Mouse (Mus musculus) kidney, embryonic 16.5 days (tissue): ENCODE data around the gene Gcnt1. TPM values are rescaled to one million over a fixed set of nuclear protein-coding genes. Genes with fewer than 3 reads are reported as not detected.

ENCODE experiments used
- ATAC-seq: fragments of 200-750 bp; cut with Nextera tagmentation; 2 replicates; pipeline ENCODE4 v1.8.0; 2017; ENCODE audit warnings: moderate TSS enrichment; ENCODE audit not compliant: low FRiP score, low TSS enrichment
- H3K27ac ChIP-seq: fragments of 300-500 bp; sonication (generic); 2 replicates; pipeline ENCODE4 v1.5.1; 2014; ENCODE audit warnings: low read length
- H3K27me3 ChIP-seq: fragments of 300-500 bp; sonication (generic); 2 replicates; pipeline ENCODE4 v1.6.1; 2014; ENCODE audit warnings: low read length, control low read depth, mixed read lengths; ENCODE audit not compliant: insufficient read depth
- H3K36me3 ChIP-seq: fragments of 300-500 bp; sonication (generic); 2 replicates; pipeline ENCODE4 v1.6.1; 2014; ENCODE audit warnings: low read length, control low read depth, mixed read lengths; ENCODE audit not compliant: insufficient read depth
- H3K4me1 ChIP-seq: fragments of 300-500 bp; sonication (generic); 2 replicates; pipeline ENCODE4 v1.6.1; 2014; ENCODE audit warnings: low read length, control low read depth, mixed read lengths; ENCODE audit not compliant: insufficient read depth
- H3K4me2 ChIP-seq: fragments of 300-500 bp; sonication (generic); replicated peaks from 2 replicates; pipeline ENCODE4 v1.6.1; 2014; ENCODE audit warnings: low read depth, low read length
- H3K4me3 ChIP-seq: fragments of 300-500 bp; sonication (generic); 2 replicates; pipeline ENCODE4 v1.5.1; 2014; ENCODE audit warnings: mild to moderate bottlenecking, low read length
- H3K9ac ChIP-seq: fragments of 300-500 bp; sonication (generic); replicated peaks from 2 replicates; pipeline ENCODE4 v1.6.1; 2014; ENCODE audit warnings: low read length
- H3K9me3 ChIP-seq: fragments of 300-500 bp; sonication (generic); 2 replicates; pipeline ENCODE4 v1.6.1; 2016; ENCODE audit warnings: low read length, control low read depth
- WGBS: fragments of 180-500 bp; shearing (Covaris S2); extraction: QIAGEN DNeasy Blood & Tissue Kit; methylation state at CpG from one replicate; pipeline ENCODE4 v1.1.7; 2014; 5-methylcytosine and 5-hydroxymethylcytosine counted together
- polyA plus RNA-seq: library from polyadenylated mRNA; unstranded; fragments of >200 nt; fragmentation: Nextera tagmentation; extraction: Ambion mirVana; gene quantifications from 2 replicates; pipeline ENCODE4 v1.2.1, GENCODE M21; 2015

Gene Gcnt1
- polyA plus RNA-seq, 1 experiment from 2014 or later = 42.4 TPM

DNA sequence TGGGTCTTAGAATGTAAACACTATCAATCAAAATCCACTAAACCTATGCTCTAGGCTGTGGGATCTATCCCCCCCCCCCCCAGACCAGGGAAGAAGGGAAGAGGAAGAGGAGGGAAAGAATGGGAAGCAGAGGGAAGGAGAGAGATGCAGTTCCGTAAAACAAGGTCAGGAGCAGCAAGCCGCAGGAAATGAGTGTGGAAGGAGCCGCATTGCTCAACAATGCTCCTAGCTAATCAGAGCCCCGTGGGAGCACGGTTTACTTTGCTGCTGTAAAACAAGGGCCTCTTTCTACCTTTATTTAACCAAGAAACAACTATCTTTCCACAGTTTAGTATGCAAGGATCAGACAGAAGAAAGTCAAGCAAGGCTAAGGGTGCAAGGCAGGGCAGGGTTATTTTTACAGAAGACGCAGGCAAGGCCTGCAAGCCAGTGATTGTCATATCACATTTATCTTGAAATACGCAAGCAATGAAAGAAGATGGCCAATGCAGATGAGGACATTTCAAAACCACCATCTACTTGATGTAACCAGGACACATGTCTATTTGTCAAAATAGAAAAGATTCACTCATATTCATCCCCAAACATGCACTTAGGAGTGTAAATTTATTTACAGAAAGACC lies 35.5 kb downstream of the Gcnt1 start:
- peak; percentile 7; the same call in 1 of the 2 replicates for ATAC-seq
- H3K27ac ChIP-seq = no peak overlapping the region
- H3K9ac ChIP-seq = no peak overlapping the region
- no peaks in the 10 kb centered on the region for H3K36me3 ChIP-seq
- H3K4me2 ChIP-seq = 0 out of 2 replicates have a peak overlapping the region, but pooled peaks have one; percentile 20
- 0 out of 2 replicates have a peak, but pooled peaks cover 13% of the 10 kb centered on the region for H3K4me1 ChIP-seq
- H3K27me3 ChIP-seq = no peaks in the 10 kb centered on the region
- no peaks in the 10 kb centered on the region for H3K9me3 ChIP-seq
- no peak overlapping the region for H3K4me3 ChIP-seq
- WGBS = 31% methylated on average over 7 of the region's 7 CpGs

DNA sequence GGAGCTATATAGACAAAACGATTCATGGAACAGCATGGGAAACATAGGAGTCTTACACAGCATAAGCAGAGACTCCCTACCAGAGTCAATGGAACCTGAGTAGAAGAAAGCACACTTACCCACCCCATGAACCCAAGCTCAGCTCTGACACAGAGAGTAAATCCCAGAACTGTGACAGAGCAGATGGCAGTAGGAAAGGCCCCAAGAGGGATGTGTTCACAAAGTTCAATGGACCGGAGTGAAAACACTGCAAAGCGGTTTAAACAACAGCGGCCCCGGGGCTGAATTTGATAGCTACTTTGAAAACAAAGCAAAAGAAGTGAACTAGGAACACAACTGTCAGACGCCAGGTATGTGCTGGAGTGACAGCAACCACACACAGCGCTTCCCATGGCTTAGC lies 36.0 kb downstream of the Gcnt1 start:
- Histone ChIP-seq H3K36me3 (no peaks in the 10 kb centered on the region), H3K27ac (no peak overlapping the region), H3K4me1 (0 out of 2 replicates have a peak, but pooled peaks cover 13% of the 10 kb centered on the region), H3K9me3 (no peaks in the 10 kb centered on the region), H3K4me3 (no peak overlapping the region), H3K4me2 (0 out of 2 replicates have a peak overlapping the region, but pooled peaks have one; percentile 20), H3K9ac (no peak overlapping the region), H3K27me3 (no peaks in the 10 kb centered on the region)
- peak; percentile 44; the same call in 1 of the 2 replicates for ATAC-seq
- WGBS = 29% methylated on average over 7 of the region's 7 CpGs

DNA sequence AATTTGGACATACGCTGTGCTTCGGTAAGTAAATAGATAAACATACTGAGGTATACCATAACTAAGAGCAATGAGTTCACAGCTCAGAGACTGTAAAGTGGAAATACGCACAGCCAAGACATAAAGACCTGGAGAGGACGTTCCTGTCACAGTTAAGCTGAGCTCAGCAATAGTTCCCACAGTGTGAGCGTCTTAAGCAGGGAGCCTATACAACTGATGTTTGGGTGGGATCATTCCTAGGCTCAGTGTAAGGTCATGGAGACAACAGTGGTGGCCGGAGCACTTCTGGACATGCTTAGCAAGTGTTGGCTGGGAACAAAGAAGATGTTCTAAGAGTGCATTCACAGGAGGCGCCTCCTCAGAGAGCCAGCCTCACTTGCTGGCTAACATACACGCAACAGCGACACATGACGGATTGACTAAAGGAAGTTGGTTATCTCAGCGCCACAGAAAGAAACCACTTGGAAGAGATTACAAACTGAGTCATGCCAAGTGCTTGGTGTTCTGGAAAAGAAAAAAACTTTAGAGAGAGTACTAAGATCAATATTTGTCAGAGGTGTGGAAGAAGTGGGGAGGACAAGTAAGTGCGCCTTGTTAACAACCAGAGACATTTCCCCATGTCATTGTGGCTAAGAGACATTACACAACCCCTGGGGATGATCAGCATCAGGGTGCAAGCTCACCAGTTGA lies 37.9 kb downstream of the Gcnt1 start:
- Histone ChIP-seq H3K9ac (no peak overlapping the region), H3K36me3 (no peaks in the 10 kb centered on the region), H3K4me2 (no peak overlapping the region), H3K4me1 (0 out of 2 replicates have a peak, but pooled peaks cover 13% of the 10 kb centered on the region), H3K27me3 (no peaks in the 10 kb centered on the region), H3K9me3 (no peaks in the 10 kb centered on the region), H3K27ac (no peak overlapping the region), H3K4me3 (no peak overlapping the region)
- ATAC-seq = no peak
- WGBS = 89% methylated on average over 12 of the region's 12 CpGs

DNA sequence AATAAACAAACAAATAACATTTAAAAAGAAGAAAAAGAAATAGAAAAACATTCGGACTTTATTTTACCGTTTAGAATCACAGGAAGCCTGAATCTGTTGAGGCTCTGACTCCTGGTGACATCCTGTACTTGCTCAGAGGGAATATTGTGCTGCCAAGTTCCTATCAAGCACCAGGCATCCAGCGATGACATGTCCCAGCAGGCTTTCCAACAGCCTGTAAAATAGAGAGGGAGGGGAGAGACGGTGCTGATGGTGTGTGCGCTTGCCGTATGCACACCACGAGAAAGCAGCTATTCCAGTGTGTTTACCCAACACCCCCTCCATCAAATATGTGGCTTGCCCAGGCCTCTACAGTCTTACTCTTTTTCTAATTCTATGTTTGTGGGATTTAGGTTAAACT lies 39.6 kb downstream of the Gcnt1 start:
- 60% methylated on average over 7 of the region's 7 CpGs for WGBS
- Histone ChIP-seq H3K4me1 (0 out of 2 replicates have a peak, but pooled peaks cover 13% of the 10 kb centered on the region), H3K36me3 (no peaks in the 10 kb centered on the region), H3K4me2 (no peak overlapping the region), H3K4me3 (no peak overlapping the region), H3K9me3 (no peaks in the 10 kb centered on the region), H3K27me3 (no peaks in the 10 kb centered on the region), H3K27ac (no peak overlapping the region), H3K9ac (no peak overlapping the region)
- ATAC-seq = peak; percentile 76; the same call in 1 of the 2 replicates

DNA sequence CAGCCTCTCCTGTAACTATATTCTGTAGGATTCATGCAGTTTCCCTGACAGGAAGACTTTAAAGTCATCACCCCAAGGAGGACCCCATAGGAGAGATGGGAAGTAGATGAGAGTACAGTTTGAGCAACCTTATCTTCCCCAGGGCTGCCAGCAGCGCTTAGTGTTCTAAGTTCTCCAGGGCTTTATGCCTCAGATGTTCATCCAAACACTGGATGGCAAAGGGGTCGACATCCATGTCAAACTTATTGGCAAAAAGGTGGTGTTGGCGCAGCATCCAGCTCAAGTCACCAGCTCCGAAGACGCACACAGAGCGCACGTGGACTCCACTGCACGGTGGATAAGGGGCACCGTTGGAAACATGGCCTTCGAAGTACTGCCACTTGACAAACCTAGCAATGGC lies 43.7 kb downstream of the Gcnt1 start:
- Histone ChIP-seq H3K36me3 (no peaks in the 10 kb centered on the region), H3K9ac (no peak overlapping the region)
- 95% methylated on average over 10 of the region's 10 CpGs for WGBS

DNA sequence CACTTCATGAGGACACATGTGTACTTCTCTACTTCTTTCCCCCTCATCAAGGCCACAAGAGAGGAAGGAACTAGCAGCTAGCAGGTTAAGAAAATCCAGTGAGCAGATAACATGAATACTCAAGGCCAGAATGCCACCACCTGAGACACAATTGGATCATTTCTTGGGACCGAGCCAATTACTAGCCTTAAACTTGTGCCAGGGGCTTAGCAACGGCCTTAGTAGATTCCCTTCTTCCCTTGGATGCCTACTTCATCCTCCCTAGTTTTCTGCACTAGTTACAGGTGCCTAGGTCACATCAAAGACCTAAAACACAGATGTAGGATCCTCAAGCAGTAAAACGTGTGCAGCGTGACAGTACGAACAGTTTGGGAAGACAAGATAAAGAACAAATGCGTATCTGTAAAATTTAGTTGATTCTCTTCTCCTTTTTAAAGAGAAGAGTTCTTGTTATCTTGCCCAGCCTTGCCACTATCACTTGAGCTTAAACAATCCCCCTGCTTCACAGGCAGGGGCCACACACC lies 44.7 kb downstream of the Gcnt1 start:
- ATAC-seq = no peak
- Histone ChIP-seq H3K9me3 (no peaks in the 10 kb centered on the region), H3K4me3 (no peak overlapping the region), H3K4me2 (no peak overlapping the region), H3K36me3 (no peaks in the 10 kb centered on the region), H3K27ac (no peak overlapping the region), H3K27me3 (no peaks in the 10 kb centered on the region), H3K4me1 (no peaks in the 10 kb centered on the region), H3K9ac (no peak overlapping the region)
- 87% methylated on average over 6 of the region's 6 CpGs for WGBS

More for the DNA sequence above, 43.7 kb downstream of the Gcnt1 start:
- H3K27ac ChIP-seq = no peak overlapping the region
- H3K4me3 ChIP-seq = no peak overlapping the region
- no peak overlapping the region for H3K4me2 ChIP-seq
- no peaks in the 10 kb centered on the region for H3K27me3 ChIP-seq
- ATAC-seq = no peak
- no peaks in the 10 kb centered on the region for H3K9me3 ChIP-seq
- no peaks in the 10 kb centered on the region for H3K4me1 ChIP-seq

DNA sequence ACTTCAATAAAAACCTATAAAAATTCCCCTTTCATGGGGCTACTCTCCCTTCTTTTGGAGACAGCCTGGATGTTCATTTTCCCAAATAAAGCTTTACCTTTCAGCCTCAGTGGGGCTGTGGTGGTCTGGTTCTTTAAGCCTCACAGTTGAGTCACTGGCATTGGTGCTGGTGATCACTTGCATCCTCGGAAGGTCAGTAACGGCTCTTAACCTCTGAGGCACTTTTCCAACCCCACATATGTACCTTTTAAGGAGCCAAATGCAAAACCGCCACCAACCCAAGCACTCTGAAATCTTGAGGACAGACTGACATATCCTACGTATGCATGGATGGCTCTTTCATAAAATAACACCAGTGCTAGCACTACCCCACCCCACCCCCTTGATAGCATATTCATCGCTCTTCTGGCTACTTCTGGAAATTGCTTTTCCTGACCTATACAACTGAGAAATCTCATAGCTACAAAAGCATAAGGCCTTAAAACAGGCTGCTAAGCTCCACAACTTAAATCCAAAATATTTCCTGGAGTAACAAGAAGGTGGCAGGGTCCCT lies 48.9 kb downstream of the Gcnt1 start:
- H3K27ac ChIP-seq = no peak overlapping the region
- no peaks in the 10 kb centered on the region for H3K9me3 ChIP-seq
- no peak overlapping the region for H3K4me3 ChIP-seq
- WGBS = 81% methylated on average over 5 of the region's 5 CpGs
- H3K4me2 ChIP-seq = no peak overlapping the region
- H3K27me3 ChIP-seq = no peaks in the 10 kb centered on the region
- no peak for ATAC-seq
- no peaks in the 10 kb centered on the region for H3K36me3 ChIP-seq
- H3K9ac ChIP-seq = no peak overlapping the region
- peaks cover under 1% of the 10 kb centered on the region; the same call in 1 of the 2 replicates for H3K4me1 ChIP-seq

DNA sequence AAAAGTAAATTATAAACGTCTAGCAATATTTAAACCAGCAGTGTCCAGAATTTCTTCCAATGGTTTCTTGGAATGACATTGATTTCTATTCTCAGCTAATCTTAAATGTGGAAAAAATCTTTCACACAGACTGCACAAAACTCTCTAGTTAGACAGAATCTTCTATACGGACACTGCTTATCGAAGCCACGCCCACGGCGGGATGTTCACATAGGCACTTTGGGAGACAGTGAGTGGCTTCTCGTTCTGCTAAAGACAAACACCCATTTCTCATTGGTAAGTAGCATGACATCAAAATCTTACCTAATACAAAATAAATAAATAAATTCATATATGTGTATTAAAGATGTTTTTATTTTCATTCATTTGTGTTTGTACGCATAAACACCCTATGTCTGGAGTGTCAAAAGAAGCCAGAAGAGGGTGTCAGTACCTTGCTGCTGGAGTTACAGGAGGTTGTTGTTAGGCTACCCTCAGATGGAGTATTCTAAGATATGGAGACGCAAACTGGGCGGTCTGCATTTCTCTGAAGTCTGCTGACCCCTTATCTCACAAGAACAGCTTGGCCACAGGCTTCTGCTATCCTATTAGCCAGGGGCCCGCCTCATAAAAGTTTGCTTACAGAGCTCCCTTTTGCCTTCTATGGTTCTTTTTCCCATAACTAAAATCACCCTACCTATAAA lies 49.5 kb downstream of the Gcnt1 start:
- Histone ChIP-seq H3K4me2 (no peak overlapping the region), H3K27ac (no peak overlapping the region), H3K9me3 (no peaks in the 10 kb centered on the region), H3K4me3 (no peak overlapping the region), H3K4me1 (peaks cover 4% of the 10 kb centered on the region; the same call in 1 of the 2 replicates), H3K36me3 (no peaks in the 10 kb centered on the region), H3K9ac (no peak overlapping the region), H3K27me3 (no peaks in the 10 kb centered on the region)
- no peak for ATAC-seq
- 87% methylated on average over 11 of the region's 11 CpGs for WGBS

DNA sequence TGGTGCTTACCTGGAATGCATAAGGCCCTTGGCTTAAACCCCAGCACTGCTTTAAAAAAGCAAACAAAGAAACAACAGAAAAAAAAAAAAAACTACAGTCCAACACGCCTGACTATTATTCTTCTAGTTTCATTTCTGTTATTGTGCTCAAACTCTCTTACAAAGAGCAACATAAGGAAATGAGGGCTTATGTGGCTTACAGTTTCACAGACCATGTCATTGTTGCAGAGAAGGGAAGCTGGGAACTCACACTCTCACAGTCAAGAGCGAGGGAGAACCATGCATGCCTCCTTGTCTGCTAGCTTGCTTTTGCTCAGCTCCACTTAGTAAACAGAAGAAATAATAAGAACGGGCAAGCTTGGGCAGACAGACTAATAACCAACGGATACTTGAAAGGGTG lies 52.9 kb downstream of the Gcnt1 start:
- Histone ChIP-seq H3K4me1 (peaks cover 4% of the 10 kb centered on the region; the same call in 1 of the 2 replicates), H3K4me2 (no peak overlapping the region), H3K27me3 (no peaks in the 10 kb centered on the region), H3K4me3 (no peak overlapping the region), H3K36me3 (no peaks in the 10 kb centered on the region), H3K27ac (no peak overlapping the region), H3K9me3 (no peaks in the 10 kb centered on the region), H3K9ac (no peak overlapping the region)
- ATAC-seq = no peak
- 87% methylated on average over 4 of the region's 4 CpGs for WGBS
